Mouse (Mus musculus): ENCODE measurements at regions not wholly inside any gene's neighbourhood (a gene's known extent, or its start where the extent isn't known, plus 50 kb on each side); places are given as distances from the start of the nearest gene placed in this dataset.

DNA sequence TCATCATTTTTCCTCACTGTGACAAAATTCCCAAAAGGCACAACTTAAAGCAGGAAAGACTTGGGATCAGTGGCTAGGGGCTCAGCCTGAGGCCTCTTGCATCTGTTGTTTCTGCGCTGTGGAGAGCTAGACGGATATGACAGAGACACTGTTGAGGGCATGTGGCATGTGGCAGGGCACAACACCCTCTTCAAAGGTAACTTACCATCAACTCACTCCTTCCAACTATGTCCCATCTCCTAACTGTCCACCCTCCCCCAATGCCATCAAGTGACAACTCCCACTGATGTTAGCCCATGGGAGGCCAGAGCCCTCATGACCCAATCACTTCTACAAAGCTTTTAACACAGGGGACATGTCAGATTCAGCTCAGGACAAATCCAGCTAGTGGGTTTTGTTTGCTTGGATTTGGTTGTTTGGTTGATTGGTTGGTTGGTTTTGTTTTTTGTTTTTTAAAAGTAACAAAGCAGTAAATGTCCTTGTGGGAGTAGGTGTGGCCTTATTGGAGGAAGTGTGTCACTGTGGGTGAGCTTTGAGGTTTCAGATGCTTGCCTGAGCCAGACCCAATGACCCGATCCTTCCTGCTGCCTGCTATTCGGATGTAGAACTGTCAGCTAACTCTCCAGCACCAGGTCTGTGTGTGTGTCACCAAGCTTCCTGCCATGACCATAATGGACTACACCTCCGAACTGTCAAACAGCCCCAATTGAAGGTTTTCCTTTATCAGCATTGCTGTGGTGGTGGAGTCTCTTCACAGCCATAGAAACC, 53.2 kb upstream of the Lef1 start:
- no peaks in the 10 kb centered on the region for H3K9me3 ChIP-seq
- WGBS, result 77% methylated on average over 5 of the region's 5 CpGs
- H3K4me2 ChIP-seq (replicated peaks), result no peak overlapping the region
- no peak for ATAC-seq
- no peak overlapping the region for H3K27ac ChIP-seq
- H3K4me3 ChIP-seq (replicated peaks), result no peak overlapping the region
- no peak overlapping the region for H3K9ac ChIP-seq
- H3K36me3 ChIP-seq, result no peaks in the 10 kb centered on the region
- no peaks in the 10 kb centered on the region for H3K27me3 ChIP-seq (replicated peaks)
- no peaks in the 10 kb centered on the region for H3K4me1 ChIP-seq (replicated peaks)

DNA sequence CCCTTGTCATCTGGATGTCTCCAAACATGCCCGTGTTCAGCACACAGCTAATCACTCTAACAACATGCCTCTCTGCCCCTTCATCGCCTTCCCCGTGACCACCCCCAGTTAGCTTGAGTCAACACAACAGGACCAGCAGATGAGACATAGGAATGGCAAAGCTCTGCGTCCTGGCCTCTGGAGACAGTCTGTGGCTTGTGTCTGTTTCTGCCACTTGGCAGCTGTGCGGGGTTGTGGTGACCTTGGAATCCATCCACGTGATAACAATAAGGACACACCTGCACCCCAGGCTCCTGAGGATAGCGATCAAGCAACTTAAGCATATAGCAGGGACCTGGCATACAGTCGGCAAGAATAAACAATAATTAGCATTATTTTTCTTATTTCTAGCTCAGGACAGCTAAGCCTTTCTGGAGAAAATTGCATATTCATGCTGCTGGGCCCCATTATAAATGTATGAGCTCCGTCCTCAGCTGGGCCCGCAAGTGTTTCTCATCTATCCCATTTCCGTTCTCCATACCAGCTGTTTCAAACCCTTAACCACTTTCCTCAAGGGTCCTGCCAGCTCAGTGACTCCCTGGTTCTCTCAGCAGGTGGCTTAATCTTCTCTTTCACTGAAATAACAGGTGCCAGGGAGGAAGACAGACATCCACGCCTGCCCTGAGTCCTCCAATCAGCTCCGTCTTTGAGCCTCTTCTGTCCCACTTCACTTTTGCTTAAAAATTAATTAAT, 55.9 kb upstream of the Lef1 start:
- Histone ChIP-seq H3K36me3 (no peaks in the 10 kb centered on the region), H3K27me3 (replicated peaks) (no peaks in the 10 kb centered on the region), H3K4me1 (replicated peaks) (no peaks in the 10 kb centered on the region), H3K4me3 (replicated peaks) (no peak overlapping the region), H3K4me2 (replicated peaks) (no peak overlapping the region), H3K9ac (no peak overlapping the region), H3K9me3 (no peaks in the 10 kb centered on the region), H3K27ac (no peak overlapping the region)
- 82% methylated on average over 13 of the region's 13 CpGs for WGBS
- no peak for ATAC-seq

DNA sequence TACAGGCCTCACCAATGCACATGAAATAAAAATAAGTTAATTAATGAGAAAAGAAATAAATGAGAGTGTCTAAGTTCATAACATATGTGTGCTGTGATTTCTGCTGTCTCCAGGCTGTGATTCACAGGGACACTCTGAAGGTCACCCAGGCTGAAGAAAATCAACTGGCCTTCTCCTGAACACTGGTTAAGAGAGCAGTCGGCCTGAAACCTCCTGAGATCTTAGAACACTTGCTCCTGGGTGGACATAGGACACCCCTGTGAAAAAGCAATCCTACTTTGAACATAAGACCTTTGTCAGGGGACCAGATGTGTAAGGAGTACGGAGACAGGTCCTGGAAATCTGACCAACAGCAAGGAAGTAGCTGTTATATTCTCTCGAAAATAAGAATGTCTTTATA, 62.6 kb upstream of the Lef1 start:
- Histone ChIP-seq H3K36me3 (no peaks in the 10 kb centered on the region), H3K27me3 (replicated peaks) (no peaks in the 10 kb centered on the region), H3K9ac (no peak overlapping the region), H3K4me3 (replicated peaks) (no peak overlapping the region), H3K27ac (no peak overlapping the region), H3K4me2 (replicated peaks) (no peak overlapping the region), H3K9me3 (no peaks in the 10 kb centered on the region), H3K4me1 (replicated peaks) (no peaks in the 10 kb centered on the region)
- no peak for ATAC-seq
- WGBS, result 80% methylated on average over 3 of the region's 3 CpGs

DNA sequence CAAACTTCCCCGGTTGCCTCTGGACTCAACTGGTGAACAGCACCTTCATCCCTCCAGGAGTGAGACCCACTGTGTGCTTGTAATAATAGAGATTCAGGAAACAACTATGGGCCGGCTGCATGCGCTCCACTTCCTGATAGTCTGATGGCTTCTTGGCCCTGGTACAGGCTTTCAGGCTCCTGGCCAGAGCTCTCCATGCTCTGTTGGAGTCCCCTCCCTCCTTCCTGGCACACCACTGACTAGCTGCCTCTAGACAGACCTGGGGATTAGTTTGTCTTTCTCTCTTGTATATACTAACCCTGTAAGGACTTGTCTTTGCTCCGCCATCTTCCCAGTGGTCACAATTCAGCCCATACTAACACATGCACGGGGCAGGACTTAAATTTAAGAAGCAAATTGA, 63.9 kb upstream of the Lef1 start:
- Histone ChIP-seq H3K36me3 (no peaks in the 10 kb centered on the region), H3K9ac (no peak overlapping the region), H3K9me3 (no peaks in the 10 kb centered on the region), H3K27me3 (replicated peaks) (no peaks in the 10 kb centered on the region), H3K4me1 (replicated peaks) (no peaks in the 10 kb centered on the region), H3K4me3 (replicated peaks) (no peak overlapping the region), H3K4me2 (replicated peaks) (no peak overlapping the region), H3K27ac (no peak overlapping the region)
- ATAC-seq, result no peak
- WGBS, result 82% methylated on average over 5 of the region's 5 CpGs

DNA sequence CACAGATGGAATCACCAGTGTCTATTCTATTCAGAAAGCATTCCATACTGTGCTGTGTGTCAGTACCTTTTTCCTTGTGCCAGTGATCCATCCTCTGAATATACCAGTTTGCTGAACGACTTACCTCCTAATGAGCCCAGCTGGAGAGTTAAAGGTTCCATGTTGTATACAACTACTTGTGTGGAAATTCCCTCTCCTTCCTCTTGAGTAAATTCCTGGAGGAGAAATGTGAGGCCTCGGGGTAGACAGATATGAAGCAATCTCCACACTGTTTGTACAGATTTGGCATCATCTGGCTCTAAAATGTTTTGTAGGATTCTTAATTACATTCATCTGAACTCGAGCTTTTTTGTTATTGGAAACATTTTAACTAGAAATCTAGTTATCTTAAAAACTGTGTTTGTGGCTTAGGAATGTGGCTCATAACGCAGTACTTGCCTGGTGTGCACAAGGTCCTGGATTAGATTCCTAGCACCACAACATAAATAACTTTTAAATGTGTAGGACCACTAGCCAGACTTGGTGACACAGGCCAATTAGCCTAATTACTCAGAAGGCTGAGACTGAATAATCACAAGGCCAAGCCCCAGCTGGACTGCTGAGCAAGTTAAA, 70.0 kb upstream of the Lef1 start:
- Histone ChIP-seq H3K4me1 (replicated peaks) (no peaks in the 10 kb centered on the region), H3K9ac (no peak overlapping the region), H3K27ac (no peak overlapping the region), H3K9me3 (no peaks in the 10 kb centered on the region), H3K27me3 (replicated peaks) (no peaks in the 10 kb centered on the region), H3K4me3 (replicated peaks) (no peak overlapping the region), H3K36me3 (no peaks in the 10 kb centered on the region), H3K4me2 (replicated peaks) (no peak overlapping the region)
- no peak for ATAC-seq
- 52% methylated on average over 4 of the region's 4 CpGs for WGBS

DNA sequence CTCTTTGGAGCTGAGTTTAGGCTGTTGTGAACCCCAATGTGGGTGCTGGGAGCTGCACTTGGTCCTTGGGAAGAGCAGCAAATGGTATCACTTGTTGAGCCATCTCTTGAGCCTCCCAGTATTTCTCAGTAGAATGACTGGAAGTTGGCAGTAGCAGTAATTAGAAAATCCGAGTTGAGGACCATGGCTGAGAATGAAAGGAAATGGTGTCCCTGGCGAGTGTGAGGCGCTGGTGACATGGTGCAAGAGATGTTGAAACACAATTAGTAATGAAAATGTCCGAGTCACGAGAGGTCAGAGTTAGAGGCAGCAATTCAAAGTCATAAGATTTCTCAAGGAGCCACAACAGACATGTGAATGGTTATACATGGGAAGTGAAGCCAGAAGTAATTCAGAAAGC, 73.2 kb upstream of the Lef1 start:
- Histone ChIP-seq H3K4me1 (replicated peaks) (no peaks in the 10 kb centered on the region), H3K27ac (no peak overlapping the region), H3K27me3 (replicated peaks) (no peaks in the 10 kb centered on the region), H3K4me2 (replicated peaks) (no peak overlapping the region), H3K9me3 (no peaks in the 10 kb centered on the region), H3K4me3 (replicated peaks) (no peak overlapping the region), H3K36me3 (no peaks in the 10 kb centered on the region), H3K9ac (no peak overlapping the region)
- 90% methylated on average over 5 of the region's 5 CpGs for WGBS
- ATAC-seq, result no peak

DNA sequence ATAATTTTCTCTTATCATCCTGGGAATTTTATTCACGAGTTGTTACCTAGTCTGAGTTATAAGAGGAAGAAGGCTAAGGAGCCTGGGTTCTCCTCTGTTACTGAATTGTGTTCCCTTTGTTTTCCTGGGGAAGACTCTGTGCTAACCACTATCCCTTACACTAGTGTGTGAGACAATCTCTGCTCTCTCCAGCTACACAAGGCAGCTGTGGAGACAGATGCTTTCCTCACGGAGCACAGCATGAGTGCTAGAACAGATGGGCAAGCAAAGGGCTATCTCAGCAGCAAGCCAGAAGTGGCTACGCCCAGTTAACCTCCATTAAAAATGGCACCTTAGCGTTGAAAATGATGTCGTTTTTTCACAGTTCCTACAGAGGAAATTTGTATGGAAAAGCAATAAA, 75.5 kb upstream of the Lef1 start:
- Histone ChIP-seq H3K9ac (no peak overlapping the region), H3K4me3 (replicated peaks) (no peak overlapping the region), H3K36me3 (no peaks in the 10 kb centered on the region), H3K27me3 (replicated peaks) (no peaks in the 10 kb centered on the region), H3K4me1 (replicated peaks) (no peaks in the 10 kb centered on the region), H3K9me3 (no peaks in the 10 kb centered on the region), H3K4me2 (replicated peaks) (no peak overlapping the region), H3K27ac (no peak overlapping the region)
- ATAC-seq, result no peak
- 71% methylated on average over 5 of the region's 5 CpGs for WGBS

DNA sequence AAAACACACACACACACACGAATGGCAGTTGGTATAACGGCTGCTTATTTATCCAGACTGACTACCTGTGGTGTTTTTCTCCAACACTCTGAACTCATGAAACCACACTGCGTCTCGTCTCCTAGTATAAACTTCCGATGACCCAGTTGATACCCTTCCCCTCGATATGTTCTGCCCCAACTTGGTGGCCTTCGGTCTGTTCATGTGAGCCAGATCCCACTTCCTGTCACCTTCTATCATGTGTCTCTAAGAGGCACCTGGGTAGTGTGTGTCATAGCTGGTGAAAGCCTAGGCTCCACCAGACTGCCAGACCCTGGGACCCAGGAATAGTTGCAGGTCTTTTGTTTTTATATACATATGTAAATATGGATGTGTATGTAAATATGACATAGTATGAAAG, 83.9 kb upstream of the Lef1 start:
- Histone ChIP-seq H3K9ac (no peak overlapping the region), H3K36me3 (no peaks in the 10 kb centered on the region), H3K4me2 (replicated peaks) (no peak overlapping the region), H3K9me3 (no peaks in the 10 kb centered on the region), H3K27ac (no peak overlapping the region), H3K4me3 (replicated peaks) (no peak overlapping the region), H3K4me1 (replicated peaks) (no peaks in the 10 kb centered on the region), H3K27me3 (replicated peaks) (no peaks in the 10 kb centered on the region)
- ATAC-seq, result no peak
- WGBS, result 87% methylated on average over 7 of the region's 7 CpGs

DNA sequence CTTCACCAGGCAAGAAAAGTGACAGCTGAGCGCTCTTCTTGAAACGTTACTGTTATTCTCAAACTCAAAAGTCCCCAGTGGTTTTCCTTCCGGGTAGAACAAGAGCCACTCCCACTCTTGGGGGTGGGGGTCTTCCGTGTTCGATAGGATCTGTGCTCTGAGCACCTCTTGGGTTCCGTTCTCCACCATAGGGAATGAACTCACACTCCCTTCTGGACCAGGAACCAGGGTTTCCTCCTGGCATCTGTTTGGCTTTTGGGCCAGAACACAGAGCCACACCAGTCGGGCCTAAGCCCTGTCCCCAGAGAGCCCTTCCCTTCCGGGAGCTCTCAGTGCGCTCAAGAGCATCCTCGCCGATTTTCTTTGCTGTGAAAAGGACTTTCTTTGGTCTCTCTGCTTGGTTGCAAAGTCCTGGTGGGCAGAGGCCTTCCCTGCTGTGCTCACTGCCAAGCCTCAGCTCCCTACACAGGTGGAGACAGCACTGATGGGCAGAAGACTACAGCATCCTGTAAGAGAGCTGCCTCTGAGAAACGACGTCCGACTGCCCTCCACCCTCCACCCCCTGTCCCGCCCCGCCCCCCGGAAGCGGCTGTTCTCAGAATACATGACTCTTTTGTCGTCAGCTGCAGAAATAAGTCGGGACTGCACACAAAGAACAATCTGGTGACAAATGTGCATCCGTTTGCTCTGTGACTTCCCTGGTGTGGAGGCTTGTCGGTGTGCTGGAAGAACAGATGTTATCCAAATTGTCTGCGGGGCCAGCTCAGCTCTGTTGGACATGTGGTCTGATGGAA, 90.9 kb upstream of the Lef1 start:
- ATAC-seq, result peak; percentile 82
- H3K4me2 ChIP-seq (replicated peaks), result peak overlapping the region; percentile 53
- H3K4me1 ChIP-seq (replicated peaks), result 0 out of 2 replicates have a peak, but pooled peaks cover 5% of the 10 kb centered on the region
- WGBS, result 22% methylated on average over 23 of the region's 23 CpGs
- H3K9me3 ChIP-seq, result no peaks in the 10 kb centered on the region
- H3K27ac ChIP-seq, result no peak overlapping the region
- H3K4me3 ChIP-seq (replicated peaks), result peak overlapping the region; percentile 15
- H3K36me3 ChIP-seq, result no peaks in the 10 kb centered on the region
- no peaks in the 10 kb centered on the region for H3K27me3 ChIP-seq (replicated peaks)
- no peak overlapping the region for H3K9ac ChIP-seq

DNA sequence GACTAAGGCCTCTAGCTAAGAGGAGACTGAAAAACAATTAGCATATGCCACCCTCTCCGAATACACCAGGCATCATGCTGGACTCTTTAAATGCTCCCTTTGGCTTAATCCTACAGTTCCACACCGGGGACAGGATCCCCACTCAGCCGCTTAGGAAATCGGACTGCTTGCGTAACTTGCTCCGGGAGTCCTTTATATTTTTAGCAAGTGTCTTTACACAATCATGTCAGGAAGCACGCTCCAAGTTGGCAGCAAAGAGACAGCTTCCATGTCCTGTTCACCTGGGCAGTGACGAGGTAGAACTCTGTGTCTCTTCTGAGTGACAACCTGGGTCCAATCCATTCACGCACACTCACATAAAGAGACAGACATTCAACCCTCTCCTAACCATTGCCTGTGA, 92.4 kb upstream of the Lef1 start:
- ATAC-seq, result no peak
- no peak overlapping the region for H3K4me3 ChIP-seq (replicated peaks)
- no peak overlapping the region for H3K9ac ChIP-seq
- no peak overlapping the region for H3K4me2 ChIP-seq (replicated peaks)
- no peaks in the 10 kb centered on the region for H3K36me3 ChIP-seq
- no peak overlapping the region for H3K27ac ChIP-seq
- WGBS, result 91% methylated on average over 9 of the region's 9 CpGs
- no peaks in the 10 kb centered on the region for H3K27me3 ChIP-seq (replicated peaks)
- H3K4me1 ChIP-seq (replicated peaks), result 0 out of 2 replicates have a peak, but pooled peaks cover 5% of the 10 kb centered on the region
- no peaks in the 10 kb centered on the region for H3K9me3 ChIP-seq

DNA sequence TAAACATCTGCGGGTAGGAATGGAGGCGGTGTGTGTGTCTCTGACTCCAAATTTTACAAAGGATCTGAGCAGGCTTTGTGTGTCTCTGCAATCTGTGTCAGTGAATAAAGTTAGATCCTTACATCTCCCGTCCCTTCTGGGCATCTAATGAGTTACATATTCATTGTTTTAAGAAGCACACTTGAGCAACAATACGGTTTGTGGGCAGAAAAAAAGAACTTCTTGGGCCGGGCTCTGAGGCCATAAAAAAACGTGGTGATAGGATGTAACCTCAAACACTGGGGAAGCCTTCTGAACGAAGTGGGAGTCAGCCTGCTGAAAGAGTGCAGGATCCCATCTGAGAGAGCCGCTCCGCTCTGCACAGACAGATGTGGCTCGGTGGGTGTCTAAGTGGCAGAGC, 94.2 kb upstream of the Lef1 start:
- 0 out of 2 replicates have a peak, but pooled peaks cover 5% of the 10 kb centered on the region for H3K4me1 ChIP-seq (replicated peaks)
- H3K9ac ChIP-seq, result no peak overlapping the region
- ATAC-seq, result no peak
- H3K4me2 ChIP-seq (replicated peaks), result no peak overlapping the region
- H3K36me3 ChIP-seq, result no peaks in the 10 kb centered on the region
- WGBS, result 42% methylated on average over 10 of the region's 10 CpGs
- no peak overlapping the region for H3K27ac ChIP-seq
- H3K9me3 ChIP-seq, result no peaks in the 10 kb centered on the region
- H3K4me3 ChIP-seq (replicated peaks), result no peak overlapping the region
- no peaks in the 10 kb centered on the region for H3K27me3 ChIP-seq (replicated peaks)

DNA sequence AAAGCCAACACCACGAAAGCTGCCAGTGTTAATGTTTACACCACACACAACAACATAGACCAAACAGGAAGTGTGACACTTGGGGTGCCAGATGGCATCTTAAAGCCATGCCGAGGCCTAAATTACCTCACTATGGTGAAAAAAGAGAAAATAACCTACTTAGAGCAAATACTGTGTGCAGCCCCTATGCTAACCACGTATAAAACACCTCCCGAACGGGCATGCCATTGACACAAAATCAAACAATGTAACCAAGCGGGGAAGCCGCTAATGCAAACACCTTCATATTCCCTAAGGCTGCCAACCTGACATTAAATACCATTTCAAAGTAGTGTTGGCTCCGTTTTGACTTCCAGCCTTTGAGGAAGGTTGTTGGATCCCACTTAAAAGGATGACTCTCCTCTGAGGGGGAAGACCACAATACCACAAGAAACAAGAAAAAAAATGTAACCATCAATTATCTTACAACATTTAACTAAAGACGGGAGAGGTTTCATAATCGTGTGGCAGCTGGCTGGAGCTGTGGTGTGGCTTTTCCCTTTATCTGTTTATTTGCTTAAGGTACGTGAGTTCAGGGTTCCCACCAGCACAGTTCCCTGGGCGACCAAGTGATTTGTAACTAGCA, 96.1 kb upstream of the Lef1 start:
- no peaks in the 10 kb centered on the region for H3K27me3 ChIP-seq (replicated peaks)
- WGBS, result 51% methylated on average over 12 of the region's 12 CpGs
- no peaks in the 10 kb centered on the region for H3K36me3 ChIP-seq
- ATAC-seq, result no peak
- 0 out of 2 replicates have a peak, but pooled peaks cover under 1% of the 10 kb centered on the region for H3K4me1 ChIP-seq (replicated peaks)
- H3K9ac ChIP-seq, result no peak overlapping the region
- H3K9me3 ChIP-seq, result no peaks in the 10 kb centered on the region
- H3K4me2 ChIP-seq (replicated peaks), result no peak overlapping the region
- no peak overlapping the region for H3K4me3 ChIP-seq (replicated peaks)
- no peak overlapping the region for H3K27ac ChIP-seq
